Mouse (Mus musculus) heart, postnatal 25 days (tissue): ENCODE data around the gene Afmid. TPM values are rescaled to one million over a fixed set of nuclear protein-coding genes. Genes with fewer than 3 reads are reported as not detected.
"Not testable (repeated sequence)": the region's sequence is repeated elsewhere in the genome, so short reads cannot be mapped to it uniquely, and the experiment has no call there.

Experiments
- DNase-seq: peaks from one replicate; pipeline ENCODE4 v3.0.0; 2022; ENCODE audit warnings: low spot score
- intact Hi-C: fragments of 180-260 bp; cut with DNase I; formaldehyde crosslinking; loops from one replicate; pipeline ENCODE4 v1.15.1; 2025
- total RNA-seq, 2 experiments: library from RNA; stranded (reverse); gene quantifications; 2 replicates each; pipeline ENCODE4 v1.2.3; 2021

The Afmid gene
- total RNA-seq, 2 experiments from 2014 or later, result 4.3 to 5.6 TPM

GRCm38 (mm10) chr11:117821868-117822267, 3.9 kb upstream of the Afmid start:
- DNase-seq, result no peak
- intact Hi-C loops, result no loop called here

DNA sequence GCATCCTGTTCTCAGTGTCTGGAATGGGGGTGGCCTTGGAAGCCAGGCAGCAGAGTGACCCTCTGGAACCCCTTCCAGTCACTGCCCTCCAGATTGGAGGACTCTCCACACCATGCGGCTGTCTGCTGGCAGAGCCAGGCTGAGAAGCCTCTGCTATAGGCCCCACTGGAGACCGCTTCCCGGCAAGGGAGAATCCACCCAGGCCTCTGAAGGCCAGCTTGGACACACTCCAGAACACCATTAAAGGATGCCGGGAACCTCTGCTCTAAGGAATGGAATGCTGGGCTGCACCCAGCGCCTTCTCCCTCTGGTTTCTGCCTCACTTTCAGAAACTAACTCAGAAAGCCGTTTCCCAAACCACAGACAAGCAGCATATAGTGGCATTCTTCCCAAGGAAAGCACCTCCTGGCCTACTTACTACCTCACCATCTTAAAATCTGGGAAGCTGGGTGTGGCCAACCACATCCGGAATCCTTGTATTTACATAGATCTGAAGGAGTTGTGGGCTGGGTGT, 2.9 kb upstream of the Afmid start:
- intact Hi-C loops, result no loop called here
- DNase-seq, result no peak

- DNase-seq, result no peak
- intact Hi-C loops, result no loop called here
These were observed 2.3 kb upstream of the Afmid start for GRCm38 (mm10) chr11:117823411-117823810.

DNA sequence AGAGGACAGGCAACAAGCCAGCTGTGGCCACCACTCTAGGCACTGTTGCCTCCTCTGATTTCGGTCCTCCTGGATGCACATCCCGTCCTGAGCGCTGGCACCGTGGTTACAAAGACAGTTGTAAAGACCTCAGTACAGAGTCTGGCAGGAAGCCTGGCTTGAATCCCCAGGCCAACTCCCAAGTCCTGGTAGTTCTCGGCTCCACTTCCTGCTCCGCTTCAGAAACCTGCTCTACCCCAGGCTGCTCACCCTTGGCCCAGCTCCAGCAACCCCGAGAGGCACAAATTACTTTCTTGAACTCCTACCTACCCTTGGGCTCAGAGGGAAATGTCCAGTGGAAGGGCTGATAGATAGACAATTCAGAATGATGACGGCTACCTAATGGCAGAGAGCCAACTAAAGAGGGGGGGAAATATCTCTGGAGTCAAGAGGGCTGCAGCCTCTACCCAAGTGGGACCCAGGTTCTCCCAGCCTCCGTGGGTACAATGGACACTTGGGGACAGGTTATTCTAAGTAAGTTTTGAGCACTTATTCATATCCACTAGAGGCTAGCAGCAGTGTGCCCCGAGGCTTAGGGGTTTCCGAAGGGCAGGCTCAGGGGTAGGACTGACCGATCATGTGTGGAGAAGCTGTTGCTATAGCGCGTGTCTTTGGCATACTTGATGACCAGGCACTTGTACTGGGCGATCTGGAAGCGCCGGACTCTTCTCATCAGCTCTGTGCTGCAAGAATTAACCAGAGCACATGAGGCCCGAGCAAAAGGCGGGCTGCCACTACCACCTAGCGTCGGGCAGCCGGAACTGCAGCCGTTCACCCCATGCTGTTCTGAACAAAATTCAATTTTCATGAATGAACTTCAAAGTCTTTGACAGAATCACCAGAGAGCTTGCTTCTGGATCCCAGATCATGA, 1.4 kb upstream of the Afmid start:
- intact Hi-C loops, result loop anchor here (1.0 to 2.0 kb wide), 4 partner anchors 34 to 440 kb away; no protein-coding TSS in a partner anchor
- peak; percentile 66 for DNase-seq

GRCm38 (mm10) chr11:117826164-117826563, 440 bp downstream of the Afmid start:
- intact Hi-C loops, result no loop called here
- DNase-seq, result no peak

GRCm38 (mm10) chr11:117826916-117827315, 1.2 kb downstream of the Afmid start:
- DNase-seq, result no peak
- intact Hi-C loops, result no loop called here

GRCm38 (mm10) chr11:117827386-117827785, 1.7 kb downstream of the Afmid start:
- intact Hi-C loops, result no loop called here
- DNase-seq, result no peak

- DNase-seq, result no peak
- intact Hi-C loops, result no loop called here
These were observed 2.6 kb downstream of the Afmid start for GRCm38 (mm10) chr11:117828149-117828887.

- peak; percentile 36 for DNase-seq
- intact Hi-C loops, result no loop called here
These were observed 3.3 kb downstream of the Afmid start for GRCm38 (mm10) chr11:117828888-117829604.

DNA sequence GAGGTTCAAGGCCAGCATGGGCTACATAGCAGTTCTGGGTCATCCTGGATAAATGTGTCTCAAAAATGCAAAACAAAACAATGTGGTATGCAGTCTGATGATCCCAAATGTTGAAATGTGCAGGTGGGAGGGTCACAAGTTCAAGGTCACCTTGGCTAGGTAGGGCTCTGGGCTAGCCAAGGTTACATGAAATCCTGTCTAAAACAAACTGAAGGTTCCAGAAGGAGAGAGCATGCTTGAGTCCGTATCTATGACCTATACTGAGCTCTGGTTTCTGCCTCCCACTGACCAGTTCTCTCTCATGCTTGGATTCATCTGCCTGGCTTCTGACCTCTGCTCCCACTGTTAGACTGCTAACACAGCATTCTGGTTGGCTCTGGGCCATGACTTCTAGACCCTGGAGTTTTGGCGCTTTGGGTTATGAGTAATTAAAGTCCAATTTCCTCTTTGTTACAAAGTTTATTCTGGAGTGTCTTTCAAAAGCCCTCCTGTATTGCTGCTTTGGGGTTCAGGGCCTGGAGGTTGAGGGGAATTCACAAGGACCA, 4.0 kb downstream of the Afmid start:
- DNase-seq, result no peak
- intact Hi-C loops, result no loop called here

DNA sequence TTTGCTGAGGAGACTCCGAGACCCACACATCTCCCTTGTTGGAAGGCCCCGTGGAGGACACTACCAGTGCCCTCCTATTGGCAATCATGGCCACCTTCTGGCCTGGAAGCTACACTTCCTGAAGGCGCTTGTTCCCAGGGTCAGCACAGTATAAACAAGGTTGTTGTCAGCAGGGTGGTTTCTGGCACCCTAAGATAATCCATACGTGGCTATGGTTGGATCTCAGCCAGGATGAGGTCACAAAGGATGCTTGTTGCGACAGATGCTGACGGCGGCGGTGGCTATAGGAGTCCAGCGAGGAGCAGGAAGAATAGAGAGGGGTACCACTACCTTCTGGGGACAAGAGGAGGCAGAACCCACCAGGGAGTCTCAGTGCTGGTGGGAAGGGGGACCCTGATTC, 4.7 kb downstream of the Afmid start:
- no peak for DNase-seq
- intact Hi-C loops, result no loop called here

DNA sequence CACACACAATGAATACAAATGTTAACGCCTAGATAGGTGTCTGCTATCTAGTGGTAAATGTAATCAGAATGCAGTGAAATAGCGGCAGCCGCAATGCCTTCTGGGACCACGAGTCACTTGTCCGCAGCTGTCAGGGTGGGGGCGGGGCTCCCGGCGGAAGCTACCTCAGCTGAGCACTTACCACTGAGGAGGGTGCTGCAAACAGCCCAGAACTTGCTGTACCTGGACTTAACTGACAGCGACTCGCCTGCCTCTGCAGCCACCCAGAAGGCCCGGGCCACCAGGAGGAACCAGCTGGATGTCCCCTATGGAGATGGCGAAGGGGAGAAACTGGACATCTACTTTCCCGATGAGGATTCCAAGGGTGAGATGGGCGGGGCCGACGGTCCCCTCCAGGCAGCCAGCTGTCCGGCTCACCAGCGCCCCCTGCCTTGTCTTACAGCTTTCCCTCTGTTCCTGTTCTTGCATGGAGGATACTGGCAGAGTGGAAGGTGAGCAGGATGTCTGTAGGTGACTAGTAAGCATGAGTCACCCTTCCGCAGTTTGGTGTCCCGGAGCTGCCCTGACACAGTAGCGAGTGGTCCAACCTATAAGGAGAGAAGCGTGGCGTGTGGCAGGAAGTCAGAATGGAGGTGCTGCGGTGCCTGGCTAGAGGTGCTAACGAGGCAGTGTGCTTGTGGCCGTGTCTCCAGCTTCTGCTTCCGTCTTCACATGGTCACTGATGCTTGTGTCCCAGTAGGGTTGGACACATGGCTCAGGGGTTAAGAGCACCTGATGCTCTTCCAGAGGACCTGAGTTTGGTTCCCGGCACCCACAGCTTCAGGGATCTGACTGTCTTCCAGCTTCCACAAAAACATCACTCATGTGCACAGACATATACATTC, 6.6 kb downstream of the Afmid start:
- intact Hi-C loops, result no loop called here
- peak; percentile 40 for DNase-seq

DNA sequence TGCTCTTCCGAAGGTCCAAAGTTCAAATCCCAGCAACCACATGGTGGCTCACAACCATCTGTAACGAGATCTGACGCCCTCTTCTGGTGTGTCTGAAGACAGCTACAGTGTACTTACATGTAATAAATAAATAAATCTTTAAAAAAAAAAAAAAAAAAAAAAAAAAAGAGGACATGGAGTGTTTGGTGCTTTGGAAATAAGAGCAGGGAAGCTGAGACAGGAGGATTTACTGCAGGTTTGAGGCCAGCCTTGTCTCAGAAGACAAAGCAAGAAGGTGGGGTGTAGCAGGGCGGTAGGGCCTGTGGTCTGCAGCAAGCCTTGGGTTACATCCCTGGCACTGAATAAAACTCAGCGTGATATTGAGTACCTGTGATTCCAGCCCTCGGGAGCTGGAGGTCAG, 7.8 kb downstream of the Afmid start:
- intact Hi-C loops, DNase-seq: not testable (repeated sequence)

DNA sequence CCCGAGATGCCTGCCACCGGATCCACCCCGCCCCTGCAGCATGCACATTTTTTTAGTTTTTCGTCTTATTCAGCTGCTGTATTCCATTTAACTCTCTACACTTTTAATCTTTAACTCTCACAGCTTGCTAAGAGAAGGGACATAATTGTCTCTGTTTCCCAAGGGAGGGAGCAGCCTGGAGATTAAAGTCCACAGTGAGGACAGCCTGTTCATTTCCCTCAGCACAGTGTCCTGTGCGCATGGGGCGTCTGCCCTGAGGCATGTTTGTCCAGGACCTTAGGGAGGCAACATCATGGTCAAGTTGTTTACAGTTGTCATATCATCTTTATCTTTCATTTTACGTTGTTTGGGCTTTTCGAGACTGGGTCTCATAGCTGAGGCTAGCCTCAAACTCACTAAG, 8.4 kb downstream of the Afmid start:
- intact Hi-C loops, result no loop called here
- no peak for DNase-seq

DNA sequence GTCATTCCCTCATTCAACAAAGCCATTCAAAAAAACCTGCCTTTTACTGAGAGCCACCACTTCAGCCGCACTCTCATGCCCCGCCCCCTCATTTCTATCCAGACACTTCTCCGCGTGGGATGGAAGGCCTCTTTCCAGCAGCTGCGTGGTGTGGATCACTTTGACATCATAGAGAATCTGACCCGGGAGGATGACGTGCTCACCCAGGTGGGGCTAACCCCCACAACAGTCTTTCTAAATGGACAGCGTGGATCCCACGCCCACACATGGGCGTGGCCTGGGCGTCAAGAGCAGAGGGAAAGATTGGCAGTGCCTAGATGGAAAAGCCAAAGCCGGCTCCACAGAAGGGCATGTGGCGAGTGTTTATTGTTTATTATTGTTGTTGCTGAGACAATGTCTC, 10.6 kb downstream of the Afmid start:
- intact Hi-C loops, result no loop called here

DNA sequence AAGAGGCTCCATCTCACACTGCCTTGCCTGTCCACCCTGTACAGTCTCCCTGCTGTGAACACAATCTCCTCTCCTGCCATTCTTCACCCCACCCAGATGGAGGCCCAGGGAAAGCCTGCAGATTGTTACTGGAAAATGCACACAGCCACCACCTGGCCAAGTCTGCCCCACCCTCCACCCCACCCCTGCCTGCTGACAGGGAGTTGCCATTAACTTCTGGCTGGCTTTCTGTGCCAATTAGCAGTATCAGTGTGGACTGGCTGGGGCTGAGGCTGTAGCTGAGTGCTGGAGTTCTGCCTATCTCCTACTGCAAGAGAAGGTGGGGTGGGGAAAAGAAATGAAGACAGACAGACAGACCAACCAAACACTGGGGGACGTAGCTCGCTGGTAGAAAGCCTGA, 12.8 kb downstream of the Afmid start:
- intact Hi-C loops, result no loop called here
- no peak for DNase-seq

More for the DNA sequence above, 10.6 kb downstream of the Afmid start:
- DNase-seq, result no peak

DNA sequence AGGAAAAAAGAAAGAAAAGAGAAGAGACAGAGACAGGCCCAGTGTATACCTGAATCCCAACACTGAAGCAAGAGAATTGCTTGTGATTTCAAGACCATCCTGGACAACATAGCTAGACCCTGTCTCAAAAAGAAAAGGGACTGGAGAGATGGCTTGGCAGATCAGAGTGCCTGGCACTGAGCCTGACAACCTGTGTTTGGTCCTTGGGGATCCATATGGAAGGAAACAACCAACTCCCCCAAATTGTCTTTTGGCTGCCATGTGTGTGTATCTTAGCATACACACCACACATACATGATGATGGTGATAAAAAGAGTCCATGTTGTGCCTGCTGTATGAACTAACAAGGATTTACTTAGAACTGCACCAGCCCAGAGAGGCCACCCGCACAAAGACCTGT, 13.3 kb downstream of the Afmid start:
- intact Hi-C loops, result no loop called here
- DNase-seq, result no peak

- intact Hi-C loops, result no loop called here
- DNase-seq, result no peak
These were observed 15.2 kb downstream of the Afmid start for GRCm38 (mm10) chr11:117840910-117841309.

DNA sequence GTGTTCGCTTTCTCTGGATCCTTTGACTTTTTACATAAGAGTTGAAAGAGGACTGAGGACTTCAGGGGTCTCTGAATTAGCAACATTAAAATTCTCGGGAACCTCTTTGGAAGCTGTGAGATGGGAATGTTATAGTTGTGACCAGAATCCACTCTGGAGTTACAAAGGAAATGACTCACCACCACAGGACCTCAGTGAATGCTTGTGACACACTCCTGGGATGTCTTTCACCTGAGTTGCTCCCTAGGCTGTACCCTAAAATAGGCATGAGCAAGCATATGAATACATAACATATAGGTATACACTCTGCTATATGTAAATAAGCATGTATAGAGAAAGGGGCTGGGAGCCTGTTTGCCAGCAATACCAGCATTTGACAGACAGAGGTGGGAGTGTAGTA, 17.7 kb downstream of the Afmid start:
- no peak for DNase-seq
- intact Hi-C loops, result no loop called here
